Mouse (Mus musculus) kidney, adult 8-10 months (tissue): ENCODE measurements at regions not wholly inside any gene's neighbourhood (a gene's known extent, or its start where the extent isn't known, plus 50 kb on each side); places are given as distances from the start of the nearest gene placed in this dataset.

Experiments
- DNase-seq, 2 experiments: peaks; one replicate each; pipeline ENCODE4 v3.0.0; 2022

DNA sequence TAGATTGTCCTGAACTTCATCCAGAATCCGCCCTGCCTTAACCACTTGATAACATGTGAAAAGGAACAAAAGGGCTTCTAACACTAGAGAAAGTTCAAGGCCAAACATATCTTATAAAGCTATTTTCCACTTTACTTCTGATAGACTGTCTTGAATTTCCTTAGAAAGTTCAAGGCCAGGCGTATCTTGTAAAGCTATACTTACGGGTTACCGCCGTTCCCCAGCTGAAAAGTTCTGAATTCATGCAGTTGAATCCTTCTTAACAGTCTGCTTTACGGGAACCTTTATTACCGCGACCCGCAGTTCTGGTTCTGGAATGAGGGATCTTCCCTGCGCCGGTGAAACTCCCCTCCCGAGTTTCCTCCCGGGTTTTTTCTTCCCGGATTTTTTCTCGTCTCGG is 492.0 kb downstream of the Gm21739 start:
- peak; percentile 1 for DNase-seq
